Mouse (Mus musculus) heart, embryonic 14.5 days (tissue): Measurements from ENCODE around the gene Exoc2. TPM values are rescaled to one million over a fixed set of nuclear protein-coding genes. Genes with fewer than 3 reads are reported as not detected.

Experiments used
- ATAC-seq: fragments of 200-750 bp; cut with Nextera tagmentation; 2 replicates; pipeline ENCODE4 v1.8.0; 2017; ENCODE audit warnings: low read depth, moderate TSS enrichment; ENCODE audit not compliant: insufficient number of reproducible peaks, insufficient read depth, low FRiP score
- H3K27ac ChIP-seq, 2 experiments: fragments of 200-500 bp in 1 of 2; fragments of 300-500 bp in 1 of 2; sonication (generic) in 1 of 2; replicated peaks in 1 of 2; 2 replicates each; pipeline ENCODE4 v1.5.1; 2012 to 2014; ENCODE audit warnings: low read depth in 2 of 2, low read length in 2 of 2, control low read depth in 1 of 2, mild to moderate bottlenecking in 1 of 2, mixed read lengths in 1 of 2; ENCODE audit not compliant: control insufficient read depth in 1 of 2, insufficient read depth in 1 of 2
- H3K27me3 ChIP-seq: fragments of 300-500 bp; sonication (generic); 2 replicates; pipeline ENCODE4 v1.6.1; 2014; ENCODE audit warnings: mild to moderate bottlenecking, low read length, control low read depth; ENCODE audit not compliant: control insufficient read depth, insufficient read depth
- H3K36me3 ChIP-seq: fragments of 300-500 bp; sonication (generic); 2 replicates; pipeline ENCODE4 v1.6.1; 2014; ENCODE audit warnings: mild to moderate bottlenecking, control low read depth, low read length, mixed read lengths; ENCODE audit not compliant: control insufficient read depth, insufficient read depth
- H3K4me1 ChIP-seq, 2 experiments: fragments of 200-500 bp in 1 of 2; fragments of 300-500 bp in 1 of 2; sonication (generic) in 1 of 2; 2 replicates each; pipeline ENCODE4 v1.6.1; 2012 to 2014; ENCODE audit warnings: low read length in 2 of 2, control low read depth in 1 of 2, mixed read lengths in 1 of 2; ENCODE audit not compliant: control insufficient read depth in 2 of 2, insufficient read depth in 2 of 2
- H3K4me2 ChIP-seq: fragments of 300-500 bp; sonication (generic); 2 replicates; pipeline ENCODE4 v1.6.1; 2014; ENCODE audit warnings: mild to moderate bottlenecking, low read length
- H3K4me3 ChIP-seq, 2 experiments: fragments of 200-500 bp in 1 of 2; fragments of 300-500 bp in 1 of 2; sonication (generic) in 1 of 2; 2 replicates each; pipeline ENCODE4 v1.5.1; 2012 to 2014; ENCODE audit warnings: low read length in 2 of 2, mild to moderate bottlenecking in 2 of 2, control low read depth in 1 of 2, low read depth in 1 of 2, moderate library complexity in 1 of 2; ENCODE audit not compliant: control insufficient read depth in 1 of 2, insufficient read depth in 1 of 2
- H3K9ac ChIP-seq: fragments of 300-500 bp; sonication (generic); 2 replicates; pipeline ENCODE4 v1.6.1; 2014; ENCODE audit warnings: mild to moderate bottlenecking, low read length
- H3K9me3 ChIP-seq: fragments of 300-500 bp; sonication (generic); 2 replicates; pipeline ENCODE4 v1.6.1; 2016; ENCODE audit warnings: low read length, control low read depth; ENCODE audit not compliant: control insufficient read depth
- WGBS: fragments of 180-500 bp; shearing (Covaris S2); extraction: QIAGEN DNeasy Blood & Tissue Kit; methylation state at CpG from one replicate; pipeline ENCODE4 v1.1.7; 2014; 5-methylcytosine and 5-hydroxymethylcytosine counted together
- polyA plus RNA-seq: library from polyadenylated mRNA; unstranded; fragments of >200 nt; fragmentation: Nextera tagmentation; extraction: Ambion mirVana; gene quantifications from 2 replicates; pipeline ENCODE4 v1.2.1, GENCODE M21; 2014

The Exoc2 gene
- polyA plus RNA-seq, 1 experiment from 2014 or later: 23.9 TPM

DNA sequence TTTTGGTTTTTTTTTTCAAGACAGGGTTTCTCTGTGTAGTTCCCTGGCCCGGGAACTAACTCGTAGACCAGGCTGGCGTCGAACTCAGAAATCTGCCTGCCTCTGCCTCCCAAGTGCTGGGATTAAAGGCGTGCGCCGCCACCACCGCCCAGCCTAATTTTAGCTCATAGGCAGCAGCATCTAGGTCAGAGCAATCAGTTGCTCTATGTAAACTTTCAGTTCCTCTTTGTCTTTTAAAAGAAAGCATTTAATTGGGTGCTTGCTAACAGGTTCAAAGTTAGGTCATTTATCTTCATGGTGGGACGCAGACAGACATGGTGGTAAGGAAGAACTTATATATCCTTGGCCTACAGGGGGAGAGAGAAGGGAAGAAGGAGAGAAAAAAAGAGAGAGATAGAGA, 24.7 kb downstream of the Exoc2 start:
- H3K4me1 ChIP-seq: peaks cover 6 to 17% of the 10 kb centered on the region in 2 experiments; a peak in 3 of 4 replicates
- no peak for ATAC-seq
- no peak overlapping the region for H3K9ac ChIP-seq
- H3K4me2 ChIP-seq: no peak overlapping the region
- WGBS: 97% methylated on average over 9 of the region's 9 CpGs
- H3K4me3 ChIP-seq: no peak overlapping the region
- no peaks in the 10 kb centered on the region for H3K9me3 ChIP-seq
- H3K36me3 ChIP-seq: no peaks in the 10 kb centered on the region
- no peaks in the 10 kb centered on the region for H3K27me3 ChIP-seq
- no peak overlapping the region for H3K27ac ChIP-seq

DNA sequence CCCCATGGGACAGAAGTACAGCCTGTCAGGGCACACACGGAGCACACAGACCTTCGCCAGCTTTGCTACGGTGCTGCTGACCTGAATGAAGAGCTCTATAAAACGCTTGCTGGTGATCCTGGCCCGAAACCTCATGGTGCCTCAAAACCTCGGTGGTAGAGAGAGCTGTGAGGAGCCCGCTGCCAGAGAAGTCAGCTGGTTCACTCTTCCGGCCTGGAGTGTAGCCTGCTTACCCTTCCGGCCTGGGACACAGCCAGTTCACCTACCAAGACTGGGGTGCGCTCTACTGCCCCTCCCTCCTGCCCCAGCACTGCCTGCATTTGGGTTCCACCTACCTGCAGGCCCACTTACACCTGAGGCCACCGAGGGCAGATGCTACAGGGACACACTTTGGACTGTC, 26.4 kb downstream of the Exoc2 start, which contains the start of gene Hus1b:
Gene Hus1b (minus strand): TSS at position 220 of the 400 bp plus-strand sequence.
- Histone ChIP-seq H3K4me2 (no peak within 1 kb of the TSS), H3K4me3 (no peak within 1 kb of the TSS), H3K27ac (no peak within 1 kb of the TSS), H3K27me3 (no peaks in the 10 kb centered on the region), H3K4me1 (peaks cover 6 to 17% of the 10 kb centered on the region in 2 experiments; a peak in 3 of 4 replicates), H3K9me3 (no peaks in the 10 kb centered on the region), H3K36me3 (no peaks in the 10 kb centered on the region), H3K9ac (no peak within 1 kb of the TSS)
- no peak for ATAC-seq
- WGBS: 89% methylated on average over 11 of the region's 11 CpGs

DNA sequence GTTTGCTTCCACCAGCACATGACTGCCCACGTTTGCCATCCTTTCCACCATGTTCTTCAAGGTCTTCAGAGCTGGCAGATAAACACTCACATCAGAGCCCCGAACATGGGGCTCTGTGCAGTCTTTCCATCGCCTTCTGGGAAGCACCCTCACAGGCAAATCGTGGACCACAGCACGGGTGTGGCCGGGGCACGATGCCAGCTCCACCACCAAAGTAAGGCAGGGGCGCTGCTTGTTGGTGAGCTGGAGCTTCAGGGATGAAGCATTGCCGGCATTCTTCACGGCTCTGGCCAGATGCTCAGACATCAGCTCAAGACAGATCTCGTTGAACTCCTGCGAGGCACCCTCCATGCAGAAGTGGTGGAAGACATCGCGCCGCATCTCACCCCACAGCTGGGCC, 26.8 kb downstream of the Exoc2 start:
- H3K4me1 ChIP-seq: peaks cover 6 to 17% of the 10 kb centered on the region in 2 experiments; a peak in 3 of 4 replicates
- no peaks in the 10 kb centered on the region for H3K36me3 ChIP-seq
- H3K4me2 ChIP-seq: no peak overlapping the region
- ATAC-seq: no peak
- H3K27ac ChIP-seq: no peak overlapping the region
- 77% methylated on average over 15 of the region's 15 CpGs for WGBS
- no peaks in the 10 kb centered on the region for H3K27me3 ChIP-seq
- H3K4me3 ChIP-seq: no peak overlapping the region
- no peak overlapping the region for H3K9ac ChIP-seq
- no peaks in the 10 kb centered on the region for H3K9me3 ChIP-seq

DNA sequence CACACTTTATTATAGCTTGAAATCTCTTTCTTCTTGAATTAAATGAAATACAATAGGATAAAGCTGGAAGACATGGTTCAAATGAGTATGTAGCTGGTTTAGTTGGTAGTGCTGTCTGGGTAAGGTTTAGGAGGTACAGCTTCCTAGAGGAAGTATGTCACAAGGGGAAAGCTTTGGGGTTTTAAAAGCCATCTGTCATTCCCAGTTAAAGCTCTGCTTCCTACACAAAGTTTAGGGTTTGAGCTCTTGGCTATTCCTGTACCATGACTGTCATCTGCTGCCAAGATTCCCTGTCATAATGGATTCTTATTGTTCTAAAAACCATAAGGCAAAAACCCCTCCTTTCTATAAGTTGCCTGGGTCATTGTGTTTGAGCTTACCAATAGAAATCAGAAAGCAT, 28.1 kb downstream of the Exoc2 start:
- Histone ChIP-seq H3K4me3 (no peak overlapping the region), H3K9ac (no peak overlapping the region), H3K27ac (no peak overlapping the region; a peak in 2 of 4 replicates), H3K9me3 (no peaks in the 10 kb centered on the region), H3K4me1 (peaks cover 6 to 17% of the 10 kb centered on the region in 2 experiments; a peak in 3 of 4 replicates), H3K27me3 (no peaks in the 10 kb centered on the region), H3K36me3 (no peaks in the 10 kb centered on the region), H3K4me2 (no peak overlapping the region)
- ATAC-seq: no peak

DNA sequence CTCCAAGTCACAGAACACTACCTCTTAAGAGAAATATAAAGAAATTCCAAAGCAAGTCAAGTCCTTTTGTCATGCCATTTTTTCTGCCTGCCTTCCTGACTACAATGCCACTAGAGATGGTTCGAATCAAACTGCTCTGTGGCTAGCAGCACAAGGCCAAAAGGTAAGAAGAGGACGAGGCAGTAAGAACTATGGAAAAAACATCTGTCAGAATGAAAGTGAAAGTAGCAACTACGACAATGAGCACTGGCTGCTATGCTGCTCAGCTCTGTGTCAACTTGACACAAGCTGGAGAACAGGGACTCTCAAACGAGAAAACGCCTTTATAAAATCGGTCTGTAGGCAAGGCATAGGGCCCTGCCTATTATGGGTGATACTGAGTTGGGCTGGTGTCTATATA, 40.9 kb downstream of the Exoc2 start:
- no peak overlapping the region for H3K4me2 ChIP-seq
- 83% methylated on average over 6 of the region's 6 CpGs for WGBS
- no peak overlapping the region for H3K27ac ChIP-seq
- H3K9me3 ChIP-seq: no peaks in the 10 kb centered on the region
- no peak overlapping the region for H3K9ac ChIP-seq
- no peaks in the 10 kb centered on the region for H3K4me1 ChIP-seq
- no peak for ATAC-seq
- H3K4me3 ChIP-seq: no peak overlapping the region
- no peaks in the 10 kb centered on the region for H3K27me3 ChIP-seq
- 0 out of 2 replicates have a peak, but pooled peaks cover under 1% of the 10 kb centered on the region for H3K36me3 ChIP-seq

DNA sequence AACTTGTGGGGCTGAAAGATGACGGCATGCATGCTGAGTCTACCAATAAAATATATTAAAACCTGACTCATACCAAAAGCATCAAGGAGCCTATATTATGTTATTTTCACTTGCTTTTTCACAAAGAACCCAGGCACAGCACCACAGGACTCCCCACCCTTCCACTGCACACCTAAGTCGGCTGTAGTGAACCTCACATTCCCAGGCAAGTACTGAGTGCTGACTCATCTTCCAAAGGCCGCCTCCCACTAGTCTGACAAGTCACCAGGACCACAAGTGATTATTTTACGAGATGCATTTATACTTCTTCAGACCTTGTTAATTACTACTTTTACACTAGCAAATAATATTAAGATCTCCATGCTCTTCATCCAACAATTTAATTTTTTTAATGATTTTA, 42.3 kb downstream of the Exoc2 start:
- no peaks in the 10 kb centered on the region for H3K4me1 ChIP-seq
- WGBS: 63% methylated on average over 4 of the region's 4 CpGs
- H3K9ac ChIP-seq: no peak overlapping the region
- no peak overlapping the region for H3K4me3 ChIP-seq
- no peaks in the 10 kb centered on the region for H3K9me3 ChIP-seq
- H3K27me3 ChIP-seq: no peaks in the 10 kb centered on the region
- H3K36me3 ChIP-seq: 0 out of 2 replicates have a peak, but pooled peaks cover 5% of the 10 kb centered on the region
- no peak overlapping the region for H3K27ac ChIP-seq
- no peak overlapping the region for H3K4me2 ChIP-seq
- no peak for ATAC-seq

DNA sequence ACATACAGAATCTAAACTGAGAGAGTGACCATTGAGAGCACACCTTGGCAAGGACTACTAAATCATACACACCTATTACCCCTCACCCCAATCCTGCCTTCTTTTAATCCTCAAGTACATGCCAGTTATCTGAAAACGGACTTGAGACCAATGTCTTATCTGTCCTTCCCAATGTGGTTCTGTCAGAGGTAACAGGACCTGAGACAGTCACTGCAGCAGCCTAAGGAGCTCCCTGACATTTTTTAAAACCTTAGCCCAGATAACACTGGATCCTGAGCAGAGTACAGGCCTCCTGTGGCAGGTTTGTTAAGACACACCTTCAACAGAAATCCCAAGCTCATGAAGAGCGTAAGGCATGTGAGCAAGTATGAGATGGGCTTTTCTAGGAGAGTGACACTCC, 44.8 kb downstream of the Exoc2 start:
- no peak for ATAC-seq
- no peak overlapping the region for H3K9ac ChIP-seq
- H3K4me1 ChIP-seq: no peaks in the 10 kb centered on the region
- no peak overlapping the region for H3K4me3 ChIP-seq
- no peaks in the 10 kb centered on the region for H3K27me3 ChIP-seq
- H3K36me3 ChIP-seq: peaks cover 16% of the 10 kb centered on the region; the same call in 1 of the 2 replicates
- H3K9me3 ChIP-seq: no peaks in the 10 kb centered on the region
- WGBS: 67% methylated on average over 2 of the region's 2 CpGs
- no peak overlapping the region for H3K27ac ChIP-seq
- no peak overlapping the region for H3K4me2 ChIP-seq

DNA sequence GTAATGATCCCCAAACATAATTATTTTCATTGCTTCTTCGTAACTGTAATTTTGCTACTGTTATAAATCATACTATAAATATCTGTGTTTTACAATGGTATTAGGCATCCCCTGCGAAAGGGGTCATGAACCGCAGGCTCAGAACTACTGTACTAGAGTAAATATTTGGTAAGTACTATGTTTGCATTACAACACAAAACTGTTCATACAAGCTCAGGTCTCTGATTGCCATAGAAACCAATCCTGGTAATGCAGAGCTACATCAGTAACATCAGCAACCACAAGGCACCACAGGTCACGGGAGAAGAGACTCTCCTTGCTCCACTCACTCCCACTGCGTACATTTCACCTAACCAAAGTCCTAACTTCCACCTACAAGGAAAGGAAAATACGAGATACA, 49.6 kb downstream of the Exoc2 start:
- Histone ChIP-seq H3K9me3 (no peaks in the 10 kb centered on the region), H3K27me3 (no peaks in the 10 kb centered on the region), H3K9ac (no peak overlapping the region), H3K36me3 (peaks cover 24% of the 10 kb centered on the region; the same call in 1 of the 2 replicates), H3K4me3 (no peak overlapping the region), H3K27ac (no peak overlapping the region), H3K4me2 (no peak overlapping the region), H3K4me1 (no peaks in the 10 kb centered on the region)
- WGBS: 92% methylated on average over 6 of the region's 6 CpGs
- ATAC-seq: no peak
